Mouse (Mus musculus) forebrain, embryonic 13.5 days (tissue): ENCODE measurements at regions not wholly inside any gene's neighbourhood (a gene's known extent, or its start where the extent isn't known, plus 50 kb on each side); places are given as distances from the start of the nearest gene placed in this dataset.

Source experiments
- ATAC-seq: fragments of 200-750 bp; cut with Nextera tagmentation; 2 replicates; pipeline ENCODE4 v1.8.0; 2017
- H3K27ac ChIP-seq: fragments of 300-500 bp; sonication (generic); 2 replicates; pipeline ENCODE4 v1.5.1; 2015; ENCODE audit warnings: inconsistent platforms, mild to moderate bottlenecking, moderate library complexity
- H3K27me3 ChIP-seq: fragments of 300-500 bp; sonication (generic); 2 replicates; pipeline ENCODE4 v1.6.1; 2015; ENCODE audit warnings: mild to moderate bottlenecking, inconsistent platforms
- H3K36me3 ChIP-seq: fragments of 300-500 bp; sonication (generic); 2 replicates; pipeline ENCODE4 v1.6.1; 2015; ENCODE audit warnings: mild to moderate bottlenecking, inconsistent platforms; ENCODE audit not compliant: poor library complexity, severe bottlenecking
- H3K4me1 ChIP-seq: fragments of 300-500 bp; sonication (generic); 2 replicates; pipeline ENCODE4 v1.6.1; 2015; ENCODE audit warnings: inconsistent platforms
- H3K4me2 ChIP-seq: fragments of 300-500 bp; sonication (generic); 2 replicates; pipeline ENCODE4 v1.6.1; 2015; ENCODE audit warnings: inconsistent platforms, mild to moderate bottlenecking, moderate library complexity
- H3K4me3 ChIP-seq: fragments of 300-500 bp; sonication (generic); 2 replicates; pipeline ENCODE4 v1.5.1; 2015; ENCODE audit warnings: mild to moderate bottlenecking, inconsistent platforms
- H3K9ac ChIP-seq: fragments of 300-500 bp; sonication (generic); 2 replicates; pipeline ENCODE4 v1.6.1; 2015; ENCODE audit warnings: mild to moderate bottlenecking, inconsistent platforms
- H3K9me3 ChIP-seq: fragments of 300-500 bp; sonication (generic); replicated peaks from 2 replicates; pipeline ENCODE4 v1.6.1; 2016; ENCODE audit warnings: inconsistent platforms
- WGBS: fragments of 180-500 bp; shearing (Covaris S2); methylation state at CpG from one replicate; pipeline ENCODE4 v1.1.7; 2015; 5-methylcytosine and 5-hydroxymethylcytosine counted together

DNA sequence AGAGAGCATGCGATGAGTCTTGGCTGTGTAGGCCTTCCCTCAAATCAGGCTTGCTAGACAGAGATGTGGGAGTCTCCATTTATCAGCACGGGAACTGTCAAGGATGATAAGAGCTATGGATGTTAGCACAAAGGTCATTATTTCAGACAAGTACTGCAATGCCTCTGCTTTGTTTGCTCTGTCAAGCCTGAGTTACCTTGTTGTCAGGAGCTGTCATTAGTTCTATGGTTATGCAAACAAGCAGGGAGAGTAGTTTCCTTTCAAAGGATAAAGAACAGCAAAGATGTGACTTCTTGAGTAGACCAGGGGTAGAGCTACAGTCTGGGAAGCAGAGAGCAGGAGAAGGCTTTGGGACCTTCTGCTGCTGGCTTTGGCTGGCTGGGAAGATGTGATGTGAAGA is 461.5 kb upstream of the Btbd3 start:
- no peak overlapping the region for H3K4me2 ChIP-seq
- no peaks in the 10 kb centered on the region for H3K9me3 ChIP-seq
- no peak for ATAC-seq
- H3K36me3 ChIP-seq = no peaks in the 10 kb centered on the region
- no peak overlapping the region for H3K4me3 ChIP-seq
- H3K4me1 ChIP-seq = no peaks in the 10 kb centered on the region
- no peak overlapping the region for H3K27ac ChIP-seq
- WGBS = 53% methylated on average over 2 of the region's 2 CpGs
- no peak overlapping the region for H3K9ac ChIP-seq
- H3K27me3 ChIP-seq = no peaks in the 10 kb centered on the region

DNA sequence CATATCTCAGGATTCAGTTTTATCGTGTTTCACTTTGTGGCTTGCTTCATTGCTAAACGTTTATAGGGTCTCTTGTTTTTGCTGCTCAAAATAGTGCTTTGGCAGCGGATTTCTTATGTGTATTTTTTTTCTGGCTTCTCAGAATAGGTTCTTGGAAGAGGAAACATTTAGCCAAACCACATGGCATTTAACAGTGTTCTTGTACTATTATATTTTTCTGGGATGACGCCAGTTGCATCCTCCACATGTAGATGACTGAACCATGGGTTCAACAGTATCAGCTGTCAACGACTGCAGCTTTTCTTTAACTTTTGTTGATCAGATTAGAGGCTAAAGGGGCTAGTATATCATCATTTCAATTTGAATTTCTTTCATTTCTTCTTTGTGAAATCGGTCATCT is 472.3 kb upstream of the Btbd3 start:
- Histone ChIP-seq H3K9ac (no peak overlapping the region), H3K4me2 (no peak overlapping the region), H3K27ac (no peak overlapping the region), H3K27me3 (no peaks in the 10 kb centered on the region), H3K4me3 (no peak overlapping the region), H3K36me3 (no peaks in the 10 kb centered on the region), H3K4me1 (no peaks in the 10 kb centered on the region), H3K9me3 (no peaks in the 10 kb centered on the region)
- 90% methylated on average over 6 of the region's 6 CpGs for WGBS
- ATAC-seq = no peak

DNA sequence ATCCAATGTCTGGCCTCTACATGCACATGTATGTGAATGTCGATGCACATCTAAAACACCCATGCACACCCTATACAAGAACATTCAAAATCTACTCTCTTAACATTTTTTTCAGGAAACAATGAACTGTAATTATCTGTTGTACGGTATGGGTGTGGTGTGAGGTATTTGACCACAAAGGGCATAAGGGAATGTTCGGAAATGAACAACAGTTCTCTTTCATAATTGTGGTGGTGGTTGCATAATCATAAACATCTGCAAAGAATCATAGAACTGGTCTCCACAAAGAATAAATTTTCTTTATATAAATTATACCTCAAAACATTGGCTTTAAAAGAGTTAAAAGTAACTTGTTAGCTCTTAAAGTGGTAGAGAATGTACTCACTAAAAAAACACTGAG is 478.9 kb upstream of the Btbd3 start:
- 89% methylated on average over 3 of the region's 3 CpGs for WGBS
- ATAC-seq = no peak
- Histone ChIP-seq H3K27me3 (no peaks in the 10 kb centered on the region), H3K9ac (no peak overlapping the region), H3K27ac (no peak overlapping the region), H3K36me3 (no peaks in the 10 kb centered on the region), H3K4me1 (no peaks in the 10 kb centered on the region), H3K4me2 (no peak overlapping the region), H3K4me3 (no peak overlapping the region), H3K9me3 (no peaks in the 10 kb centered on the region)

DNA sequence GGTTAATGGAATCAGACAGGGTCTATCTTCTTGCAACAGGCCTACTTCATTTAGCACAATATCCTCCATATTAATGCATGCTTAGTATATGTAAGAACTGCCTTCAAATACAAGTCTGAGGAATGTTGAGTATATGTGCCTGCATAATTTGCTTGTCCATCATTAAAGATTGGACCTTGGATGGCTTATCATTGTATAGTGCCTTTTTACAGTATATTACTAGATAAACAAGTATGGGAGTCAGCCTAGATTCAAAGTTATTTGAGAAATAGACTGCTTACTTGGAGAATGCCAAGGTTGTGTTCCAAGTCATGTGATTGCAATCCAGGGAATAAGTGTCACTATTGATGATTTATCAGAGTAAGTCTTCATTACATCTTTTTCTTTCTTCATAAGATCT is 491.6 kb upstream of the Btbd3 start:
- H3K4me3 ChIP-seq = no peak overlapping the region
- H3K36me3 ChIP-seq = no peaks in the 10 kb centered on the region
- no peaks in the 10 kb centered on the region for H3K4me1 ChIP-seq
- no peak for ATAC-seq
- H3K9me3 ChIP-seq = no peaks in the 10 kb centered on the region
- no peak overlapping the region for H3K27ac ChIP-seq
- no peak overlapping the region for H3K9ac ChIP-seq
- H3K27me3 ChIP-seq = no peaks in the 10 kb centered on the region
- H3K4me2 ChIP-seq = no peak overlapping the region

DNA sequence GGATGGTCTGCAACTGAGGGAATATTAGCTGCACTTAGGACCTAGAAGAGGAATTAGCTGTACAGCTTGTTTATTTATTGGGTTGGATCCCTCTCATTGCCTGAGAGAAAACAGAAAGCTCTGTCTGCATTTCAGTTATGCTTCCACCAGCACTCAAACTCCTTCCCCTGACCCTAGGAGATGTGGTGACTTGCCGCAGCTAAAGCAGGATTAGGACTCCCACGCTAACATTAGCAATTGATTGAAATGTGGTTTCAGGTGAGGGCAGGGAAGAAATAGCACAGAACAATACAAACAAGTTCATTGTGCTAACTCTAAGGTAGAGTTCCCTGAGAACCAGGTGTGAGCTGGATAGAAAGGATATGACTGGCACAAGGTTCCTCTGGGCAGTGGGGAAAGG is 496.9 kb upstream of the Btbd3 start:
- no peak overlapping the region for H3K9ac ChIP-seq
- H3K4me2 ChIP-seq = no peak overlapping the region
- H3K27ac ChIP-seq = no peak overlapping the region
- H3K9me3 ChIP-seq = no peaks in the 10 kb centered on the region
- ATAC-seq = no peak
- H3K4me3 ChIP-seq = no peak overlapping the region
- no peaks in the 10 kb centered on the region for H3K36me3 ChIP-seq
- H3K4me1 ChIP-seq = peaks cover 19% of the 10 kb centered on the region
- WGBS = 80% methylated on average over 2 of the region's 2 CpGs
- no peaks in the 10 kb centered on the region for H3K27me3 ChIP-seq

DNA sequence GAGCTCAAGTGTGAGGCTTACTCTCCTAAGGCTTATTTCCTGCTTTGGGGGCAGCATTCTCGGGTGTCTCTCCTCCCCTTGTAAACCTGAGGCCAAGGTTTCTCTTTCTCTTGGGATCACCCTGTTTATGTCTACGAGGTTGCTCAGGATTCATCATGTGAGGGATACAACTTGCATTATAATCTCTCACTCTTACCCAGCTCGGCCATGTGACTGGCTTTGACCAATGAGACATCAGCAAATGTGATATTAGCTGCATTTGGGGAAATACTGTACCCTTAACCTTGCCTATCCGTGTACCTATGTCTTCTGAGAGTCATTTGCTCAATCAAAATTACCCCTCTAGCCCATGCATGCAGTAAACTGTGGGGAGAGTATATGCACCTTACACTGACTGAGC is 498.0 kb upstream of the Btbd3 start:
- no peak overlapping the region for H3K9ac ChIP-seq
- no peaks in the 10 kb centered on the region for H3K27me3 ChIP-seq
- no peak overlapping the region for H3K4me2 ChIP-seq
- no peak overlapping the region; the same call in 1 of the 2 replicates for H3K27ac ChIP-seq
- no peak; the same call in 1 of the 2 replicates for ATAC-seq
- H3K4me3 ChIP-seq = no peak overlapping the region
- 76% methylated on average over 4 of the region's 4 CpGs for WGBS
- no peaks in the 10 kb centered on the region for H3K36me3 ChIP-seq
- no peaks in the 10 kb centered on the region for H3K9me3 ChIP-seq
- peaks cover 19% of the 10 kb centered on the region for H3K4me1 ChIP-seq

DNA sequence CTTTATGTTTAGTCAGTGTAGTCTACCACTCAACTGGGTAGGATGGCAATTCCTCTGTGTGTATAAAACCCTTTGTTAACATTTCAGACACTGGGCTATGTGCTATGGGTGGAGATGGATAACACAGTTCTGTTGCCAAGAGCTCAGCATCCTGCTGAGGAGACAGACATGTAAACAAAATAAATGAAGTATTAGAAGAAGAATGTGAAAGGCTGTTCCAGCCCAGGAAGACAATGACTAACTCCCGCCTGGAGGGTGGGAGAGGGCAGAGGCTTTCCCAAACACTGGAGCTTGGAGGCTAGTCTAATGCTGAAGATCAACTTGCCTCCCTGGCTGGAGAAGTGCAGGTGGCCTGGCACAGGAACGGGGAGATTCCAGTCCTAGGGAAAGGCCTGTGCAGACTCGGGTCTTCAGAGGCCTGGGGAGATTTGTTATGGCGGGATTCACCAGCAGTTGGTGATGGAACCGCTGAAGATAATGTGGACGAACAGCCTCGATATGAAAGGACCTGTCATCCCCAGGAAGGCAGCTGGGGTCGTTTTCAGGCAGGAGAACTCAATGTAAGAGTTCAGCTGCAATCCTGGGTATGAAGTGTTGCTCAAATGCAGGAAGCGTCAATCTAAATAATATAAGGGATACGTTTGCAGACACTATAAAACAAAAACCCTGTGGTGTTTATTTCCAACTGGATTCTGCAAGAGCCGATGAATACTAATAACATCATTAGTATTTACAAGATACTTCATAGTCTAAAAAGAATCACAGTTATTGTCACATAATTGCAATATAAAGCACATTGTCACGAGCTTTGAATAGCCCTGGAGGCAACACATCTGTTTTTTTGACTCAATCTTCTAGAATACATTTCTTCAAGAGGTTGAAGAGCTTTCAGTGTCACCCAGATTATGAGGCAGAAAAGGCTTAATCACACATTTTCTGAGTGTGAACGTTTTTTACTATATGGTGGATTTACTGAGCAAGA is 498.8 kb upstream of the Btbd3 start:
- peak overlapping the region; percentile 51; the same call in 1 of the 2 replicates for H3K27ac ChIP-seq
- no peaks in the 10 kb centered on the region for H3K9me3 ChIP-seq
- no peak overlapping the region for H3K4me3 ChIP-seq
- peak; percentile 71 for ATAC-seq
- no peak overlapping the region for H3K9ac ChIP-seq
- H3K4me2 ChIP-seq = no peak overlapping the region
- H3K27me3 ChIP-seq = no peaks in the 10 kb centered on the region
- H3K4me1 ChIP-seq = peaks cover 19% of the 10 kb centered on the region
- no peaks in the 10 kb centered on the region for H3K36me3 ChIP-seq
- WGBS = 41% methylated on average over 13 of the region's 13 CpGs

DNA sequence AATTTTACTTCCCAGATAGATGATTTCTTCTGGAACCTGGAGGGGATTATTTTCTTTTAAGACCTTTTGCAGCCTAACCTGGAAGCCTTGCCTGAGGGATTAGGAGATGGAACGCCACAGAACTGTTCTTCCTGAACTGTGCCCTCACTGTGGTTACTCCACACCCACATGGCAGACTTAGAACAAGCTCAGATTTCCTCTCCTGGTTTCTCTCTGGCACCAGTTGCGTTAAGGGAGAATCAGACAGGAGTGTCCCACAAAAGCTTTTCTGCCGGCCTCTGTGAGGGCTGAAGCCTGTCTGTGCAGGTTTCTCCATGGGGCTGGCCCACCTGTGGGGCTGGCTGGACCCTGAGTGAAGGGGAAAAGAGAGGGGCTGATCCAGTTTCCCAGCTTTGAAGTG is 500.1 kb upstream of the Btbd3 start:
- WGBS = 8% methylated on average over 3 of the region's 3 CpGs
- no peaks in the 10 kb centered on the region for H3K27me3 ChIP-seq
- no peak for ATAC-seq
- H3K9ac ChIP-seq = no peak overlapping the region
- peaks cover 19% of the 10 kb centered on the region for H3K4me1 ChIP-seq
- no peaks in the 10 kb centered on the region for H3K36me3 ChIP-seq
- no peak overlapping the region for H3K4me2 ChIP-seq
- H3K9me3 ChIP-seq = no peaks in the 10 kb centered on the region
- H3K4me3 ChIP-seq = no peak overlapping the region
- no peak overlapping the region for H3K27ac ChIP-seq

DNA sequence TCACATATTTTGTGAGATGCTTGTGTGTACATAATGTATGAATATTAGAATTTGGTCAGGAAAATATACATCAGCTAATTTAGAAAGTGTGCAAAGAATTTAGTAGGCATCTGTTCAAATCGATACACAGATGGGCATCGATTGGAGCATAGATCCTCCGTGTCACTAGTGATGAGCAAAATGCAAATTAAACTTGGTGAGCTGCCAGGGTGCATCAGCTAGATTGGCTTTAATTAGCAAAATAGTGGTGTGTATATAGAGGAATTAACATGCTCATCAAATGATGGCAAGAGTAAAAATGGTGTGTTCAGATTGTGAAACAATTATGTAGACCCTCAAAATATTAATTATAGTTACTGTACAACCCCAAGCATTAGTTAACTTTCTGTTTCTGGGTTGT is 501.9 kb upstream of the Btbd3 start:
- peaks cover 19% of the 10 kb centered on the region for H3K4me1 ChIP-seq
- WGBS = 64% methylated on average over 3 of the region's 3 CpGs
- ATAC-seq = peak; percentile 50; the same call in 1 of the 2 replicates
- no peak overlapping the region for H3K4me3 ChIP-seq
- H3K9ac ChIP-seq = no peak overlapping the region
- H3K9me3 ChIP-seq = no peaks in the 10 kb centered on the region
- H3K27ac ChIP-seq = no peak overlapping the region
- H3K4me2 ChIP-seq = no peak overlapping the region
- no peaks in the 10 kb centered on the region for H3K27me3 ChIP-seq
- H3K36me3 ChIP-seq = no peaks in the 10 kb centered on the region

DNA sequence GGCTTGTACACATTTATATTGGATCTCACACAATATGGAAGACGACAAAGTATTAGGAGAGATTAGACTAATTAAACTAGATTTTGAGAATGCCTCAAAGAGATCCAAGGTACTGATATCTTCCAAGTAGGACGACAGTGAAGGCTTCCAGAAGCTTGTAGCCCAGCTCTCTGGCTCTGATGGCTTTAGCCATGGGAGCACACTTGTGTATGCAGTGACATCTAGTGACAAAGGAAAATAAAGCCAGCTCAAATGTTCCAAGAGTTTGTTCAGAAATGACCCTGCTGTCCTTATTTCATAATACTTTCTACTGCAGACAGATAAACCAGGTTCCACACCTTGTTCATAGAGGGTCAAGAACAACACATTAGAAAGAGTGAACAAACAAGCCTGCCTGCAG is 524.0 kb upstream of the Btbd3 start:
- 0 out of 2 replicates have a peak, but pooled peaks have one; percentile 41 for ATAC-seq
- H3K9me3 ChIP-seq = no peaks in the 10 kb centered on the region
- H3K27ac ChIP-seq = no peak overlapping the region
- H3K27me3 ChIP-seq = peaks cover 8% of the 10 kb centered on the region; the same call in 1 of the 2 replicates
- 8% methylated on average over 2 of the region's 2 CpGs for WGBS
- H3K4me1 ChIP-seq = peaks cover 17% of the 10 kb centered on the region
- no peak overlapping the region for H3K9ac ChIP-seq
- no peak overlapping the region for H3K4me2 ChIP-seq
- no peaks in the 10 kb centered on the region for H3K36me3 ChIP-seq
- no peak overlapping the region for H3K4me3 ChIP-seq

DNA sequence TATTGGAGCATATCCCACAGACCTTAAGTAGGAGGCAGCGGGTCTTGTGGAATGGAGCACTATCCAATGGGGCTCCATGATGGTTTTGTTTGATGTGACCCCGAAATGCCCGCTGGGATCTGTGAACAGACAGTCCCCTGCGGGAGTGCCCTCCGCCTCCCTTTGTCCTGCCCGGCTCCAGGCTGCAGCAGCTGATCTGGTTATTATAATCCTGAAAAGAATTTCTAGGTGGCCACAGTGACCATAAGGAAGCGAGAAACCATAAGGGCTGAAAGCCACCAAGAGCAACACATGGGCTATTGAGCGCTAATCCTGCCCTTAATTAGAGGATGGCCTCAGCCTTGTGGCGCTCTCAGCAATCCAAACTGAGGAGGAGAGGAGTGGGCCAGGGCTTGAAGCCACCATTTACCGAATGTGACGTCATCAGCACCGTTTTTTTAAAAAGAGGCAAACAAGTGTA is 525.9 kb upstream of the Btbd3 start:
- Histone ChIP-seq H3K4me1 (peaks cover 17% of the 10 kb centered on the region), H3K27me3 (peaks cover 8% of the 10 kb centered on the region; the same call in 1 of the 2 replicates), H3K9ac (no peak overlapping the region), H3K9me3 (no peaks in the 10 kb centered on the region), H3K4me3 (no peak overlapping the region), H3K4me2 (peak overlapping the region; percentile 34), H3K36me3 (no peaks in the 10 kb centered on the region), H3K27ac (no peak overlapping the region; the same call in 1 of the 2 replicates)
- WGBS = 18% methylated on average over 12 of the region's 12 CpGs
- peak; percentile 71 for ATAC-seq

DNA sequence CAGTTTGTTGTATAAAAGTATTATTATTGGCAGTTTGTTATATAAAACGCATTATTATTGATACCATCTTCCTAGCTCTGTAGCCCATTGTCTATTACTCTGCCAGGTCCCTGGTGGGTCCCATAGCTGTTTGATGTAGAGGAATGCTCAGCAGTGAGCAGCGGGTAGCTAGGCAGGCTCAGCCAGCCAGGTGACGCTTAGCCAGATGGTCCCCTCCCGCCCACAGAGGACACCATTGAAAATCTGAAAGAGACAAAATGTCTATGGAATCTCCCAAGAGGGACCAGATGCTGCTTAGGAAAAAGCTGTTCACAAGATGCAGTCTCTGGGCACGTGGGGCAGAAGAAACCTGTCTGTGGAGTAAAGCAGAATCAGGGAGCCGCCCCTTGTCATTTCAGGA is 526.5 kb upstream of the Btbd3 start:
- peaks cover 17% of the 10 kb centered on the region for H3K4me1 ChIP-seq
- WGBS = 54% methylated on average over 6 of the region's 6 CpGs
- peaks cover 8% of the 10 kb centered on the region; the same call in 1 of the 2 replicates for H3K27me3 ChIP-seq
- ATAC-seq = peak; percentile 73
- no peak overlapping the region for H3K27ac ChIP-seq
- H3K4me3 ChIP-seq = no peak overlapping the region
- no peak overlapping the region for H3K9ac ChIP-seq
- H3K9me3 ChIP-seq = no peaks in the 10 kb centered on the region
- no peaks in the 10 kb centered on the region for H3K36me3 ChIP-seq
- no peak overlapping the region for H3K4me2 ChIP-seq
